Mouse (Mus musculus) CH12.LX (cell line): ENCODE measurements around the gene Klhl26. TPM values are rescaled to one million over a fixed set of nuclear protein-coding genes. Genes with fewer than 3 reads are reported as not detected.

Source experiments
- DNase-seq: peaks from one replicate; pipeline ENCODE4 v3.0.0-alpha.2; 2013; ENCODE audit errors: extremely low read depth
- H3K27ac ChIP-seq: 2 replicates; pipeline ENCODE4 v1.5.1; 2012; ENCODE audit warnings: low read depth, mild to moderate bottlenecking, control low read depth, moderate library complexity; ENCODE audit not compliant: insufficient read depth
- H3K27me3 ChIP-seq: replicated peaks from 2 replicates; pipeline ENCODE3; 2012; ENCODE audit warnings: inconsistent platforms
- H3K36me3 ChIP-seq, 2 experiments: replicated peaks in 1 of 2; 2 replicates each; pipeline versions ENCODE3 to v1.6.1; 2012; ENCODE audit warnings: inconsistent platforms in 1 of 2, low read length in 1 of 2, mild to moderate bottlenecking in 1 of 2, mixed read lengths in 1 of 2, moderate library complexity in 1 of 2; ENCODE audit not compliant: control insufficient read depth in 1 of 2, insufficient read depth in 1 of 2
- H3K4me1 ChIP-seq, 2 experiments: 2 replicates each; pipeline ENCODE4 v1.6.1; 2012; ENCODE audit warnings: inconsistent platforms in 1 of 2, moderate library complexity in 1 of 2; ENCODE audit not compliant: insufficient read depth in 2 of 2, control insufficient read depth in 1 of 2
- H3K4me2 ChIP-seq: 2 replicates; pipeline ENCODE4 v1.6.1; 2012; ENCODE audit warnings: low read depth, mild to moderate bottlenecking, control low read depth; ENCODE audit not compliant: poor library complexity, insufficient read depth, severe bottlenecking
- H3K4me3 ChIP-seq, 3 experiments: fragments of 150-350 bp in 1 of 3; sonication (generic) in 1 of 3; replicated peaks in 1 of 3; 2 replicates each; pipeline versions ENCODE3 to v1.5.1; 2011 to 2012; ENCODE audit warnings: low read depth in 2 of 3, low read length in 2 of 3, mild to moderate bottlenecking in 2 of 3, moderate library complexity in 2 of 3, control low read depth in 1 of 3, improper control_type of control experiment in 1 of 3, inconsistent platforms in 1 of 3, mixed read lengths in 1 of 3; ENCODE audit not compliant: poor library complexity in 1 of 3
- H3K79me2 ChIP-seq: replicated peaks from 2 replicates; pipeline ENCODE4 v1.6.1; 2012; ENCODE audit warnings: mild to moderate bottlenecking, moderate library complexity; ENCODE audit not compliant: control insufficient read depth, poor library complexity, insufficient read depth, severe bottlenecking; ENCODE audit errors: extremely low read depth
- H3K9ac ChIP-seq: 2 replicates; pipeline ENCODE4 v1.6.1; 2012; ENCODE audit warnings: low read depth, mild to moderate bottlenecking, control low read depth, moderate library complexity; ENCODE audit not compliant: insufficient read depth
- H3K9me3 ChIP-seq: replicated peaks from 2 replicates; pipeline ENCODE3; 2012; ENCODE audit warnings: low read length, inconsistent platforms, mixed read lengths
- BHLHE40 ChIP-seq: IDR thresholded peaks from 2 replicates; pipeline ENCODE4 v1.6.1; 2011; ENCODE audit warnings: mild to moderate bottlenecking, low read depth, low read length, improper control_type of control experiment
- CTCF ChIP-seq, 2 experiments: IDR thresholded peaks in 1 of 2; conservative IDR thresholded peaks in 1 of 2; 2 replicates each; pipeline ENCODE4 v1.5.1; 2011 to 2012; ENCODE audit warnings: low read depth in 2 of 2, low read length in 2 of 2, improper control_type of control experiment in 1 of 2, inconsistent platforms in 1 of 2, mild to moderate bottlenecking in 1 of 2, moderate library complexity in 1 of 2
- ELF1 ChIP-seq: IDR thresholded peaks from 2 replicates; pipeline ENCODE4 v1.6.1; 2014; ENCODE audit warnings: low read depth, mild to moderate bottlenecking, inconsistent platforms, low read length, improper control_type of control experiment
- HCFC1 ChIP-seq: IDR thresholded peaks from 2 replicates; pipeline ENCODE4 v1.6.1; 2012; ENCODE audit warnings: low read depth, mild to moderate bottlenecking, inconsistent platforms, low read length, improper control_type of control experiment
- IRF4 ChIP-seq: IDR thresholded peaks from 2 replicates; pipeline ENCODE4 v1.6.1; 2014; ENCODE audit warnings: low read depth, mild to moderate bottlenecking, inconsistent platforms, low read length, improper control_type of control experiment
- JUN ChIP-seq: IDR thresholded peaks from 2 replicates; pipeline ENCODE4 v1.6.1; 2011; ENCODE audit warnings: low read depth, mild to moderate bottlenecking, low read length, improper control_type of control experiment, moderate library complexity; ENCODE audit not compliant: insufficient read depth
- JUND ChIP-seq: conservative IDR thresholded peaks from 2 replicates; pipeline ENCODE4 v1.6.1; 2011; ENCODE audit warnings: low read depth, low read length, improper control_type of control experiment
- MAFK ChIP-seq: IDR thresholded peaks from 2 replicates; pipeline ENCODE4 v1.6.1; 2011; ENCODE audit warnings: low read length, improper control_type of control experiment; ENCODE audit not compliant: insufficient replicate concordance
- MAZ ChIP-seq: IDR thresholded peaks from 2 replicates; pipeline ENCODE4 v1.6.1; 2012; ENCODE audit warnings: low read depth, mild to moderate bottlenecking, inconsistent platforms, low read length, improper control_type of control experiment, moderate library complexity
- MXI1 ChIP-seq: IDR thresholded peaks from 2 replicates; pipeline ENCODE4 v1.6.1; 2011; ENCODE audit warnings: mild to moderate bottlenecking, low read depth, low read length, improper control_type of control experiment
- MYC ChIP-seq: IDR thresholded peaks from 2 replicates; pipeline ENCODE4 v1.6.1; 2011; ENCODE audit warnings: low read depth, mild to moderate bottlenecking, improper control_type of control experiment, low read length
- NELFE ChIP-seq: IDR thresholded peaks from 2 replicates; pipeline ENCODE4 v1.6.1; 2011; ENCODE audit warnings: low read depth, low read length, improper control_type of control experiment
- POLR2A ChIP-seq: IDR thresholded peaks from 2 replicates; pipeline ENCODE4 v1.6.1; 2011; ENCODE audit warnings: low read depth, mild to moderate bottlenecking, improper control_type of control experiment, low read length
- POLR2AphosphoS2 ChIP-seq: IDR thresholded peaks from 2 replicates; pipeline ENCODE4 v1.6.1; 2011; ENCODE audit warnings: low read depth, low read length, improper control_type of control experiment
- RAD21 ChIP-seq: IDR thresholded peaks from 2 replicates; pipeline ENCODE4 v1.6.1; 2011; ENCODE audit warnings: low read depth, mild to moderate bottlenecking, low read length, improper control_type of control experiment, moderate library complexity
- RCOR1 ChIP-seq: conservative IDR thresholded peaks from 2 replicates; pipeline ENCODE4 v1.6.1; 2012; ENCODE audit warnings: low read depth, mild to moderate bottlenecking, inconsistent platforms, low read length, improper control_type of control experiment
- TBP ChIP-seq: conservative IDR thresholded peaks from 2 replicates; pipeline ENCODE4 v1.6.1; 2011; ENCODE audit warnings: low read depth, low read length, improper control_type of control experiment
- TCF12 ChIP-seq: IDR thresholded peaks from 2 replicates; pipeline ENCODE4 v1.6.1; 2014; ENCODE audit warnings: low read depth, mild to moderate bottlenecking, inconsistent platforms, low read length, improper control_type of control experiment
- UBTF ChIP-seq: IDR thresholded peaks from 2 replicates; pipeline ENCODE4 v1.6.1; 2012; ENCODE audit warnings: low read depth, mild to moderate bottlenecking, inconsistent platforms, low read length, improper control_type of control experiment, moderate library complexity
- USF2 ChIP-seq: conservative IDR thresholded peaks from 2 replicates; pipeline ENCODE4 v1.6.1; 2011; ENCODE audit warnings: low read depth, low read length, improper control_type of control experiment
- ZKSCAN1 ChIP-seq: IDR thresholded peaks from 2 replicates; pipeline ENCODE4 v1.6.1; 2012; ENCODE audit warnings: low read depth, inconsistent platforms, low read length, improper control_type of control experiment, borderline replicate concordance
- ZMIZ1 ChIP-seq: IDR thresholded peaks from 2 replicates; pipeline ENCODE4 v1.6.1; 2012; ENCODE audit warnings: low read depth, mild to moderate bottlenecking, inconsistent platforms, low read length, improper control_type of control experiment
- dilution Hi-C: fragments of 300-500 bp; cut with MboI; formaldehyde crosslinking; loops from 2 replicates; pipeline ENCODE4 v1.14.3; 2020; ENCODE audit warnings: low sequenced_read_pairs; ENCODE audit not compliant: extremely low pct_unique_long_range_greater_than_20kb, extremely low pct_ligation_motif_present
- in situ Hi-C: fragments of 300-500 bp; cut with MboI; formaldehyde crosslinking; loops from 3 replicates; pipeline ENCODE4 v1.14.3; 2019; ENCODE audit warnings: low sequenced_read_pairs, low pct_ligation_motif_present, low pct_unique_long_range_greater_than_20kb, mixed read lengths
- polyA plus RNA-seq: library from polyadenylated mRNA; unstranded; fragments of >175 nt; gene quantifications from 2 replicates; pipeline ENCODE4 v1.2.1, GENCODE M21; 2012; ENCODE audit warnings: low read depth; ENCODE audit not compliant: insufficient read length
- total RNA-seq, 2 experiments: library from RNA; depleted of rRNA; stranded (reverse); fragments of 300-350 nt in 1 of 2; fragments of >200 nt in 1 of 2; gene quantifications; 2 replicates each; pipeline ENCODE4 v1.2.3; 2012 to 2014

Klhl26 gene
- total and polyA plus RNA-seq, 3 experiments = 4.7 to 15.6 (median 6.0) TPM

- dilution Hi-C loops (no loop called here), in situ Hi-C loops (no loop called here)
- Histone ChIP-seq H3K79me2 (no peaks in the 10 kb centered on the region), H3K27ac (no peak overlapping the region), H3K9ac (no peak overlapping the region), H3K9me3 (peaks cover 8% of the 10 kb centered on the region), H3K4me2 (no peak overlapping the region), H3K27me3 (no peaks in the 10 kb centered on the region), H3K36me3 (peaks cover 19 to 49% of the 10 kb centered on the region in 2 experiments), H3K4me3 (no peak overlapping the region), H3K4me1 (peaks cover 3 to 26% of the 10 kb centered on the region in 2 experiments; a peak in 3 of 4 replicates)
- TF ChIP-seq RAD21 (no peak), ZMIZ1 (no peak), MXI1 (no peak), RCOR1 (no peak), JUN (no peak), HCFC1 (no peak), ZKSCAN1 (no peak)
- no peak for DNase-seq
These were observed 24.4 kb downstream of the Klhl26 start for GRCm38 (mm10) chr8:70452196-70452966.

- peaks cover 18 to 33% of the 10 kb centered on the region in 2 experiments for H3K36me3 ChIP-seq
- H3K4me3 ChIP-seq = no peak overlapping the region
- no peak overlapping the region for H3K9ac ChIP-seq
- H3K9me3 ChIP-seq = peaks cover 8% of the 10 kb centered on the region
- H3K4me1 ChIP-seq = peaks cover 3 to 26% of the 10 kb centered on the region in 2 experiments; a peak in 3 of 4 replicates
- no peak for DNase-seq
- H3K27ac ChIP-seq = no peak overlapping the region
- in situ Hi-C loops (no loop called here), dilution Hi-C loops (no loop called here)
- H3K27me3 ChIP-seq = no peaks in the 10 kb centered on the region
- no peak overlapping the region for H3K4me2 ChIP-seq
- TF ChIP-seq JUND (no peak), CTCF (conservative IDR thresholded peaks at IDR 0.05 in 1 of 2, IDR thresholded peaks at IDR 0.05 in 1 of 2; ENCODE audit: low read depth in 2 of 2, low read length in 2 of 2) (peak in 1 of 2 experiments; percentile 17; a peak in 1 of 4 replicates)
- H3K79me2 ChIP-seq = no peaks in the 10 kb centered on the region
These were observed 28.9 kb downstream of the Klhl26 start for GRCm38 (mm10) chr8:70447639-70448420.

- dilution Hi-C loops = no loop called here
- no peak overlapping the region for H3K4me3 ChIP-seq
- H3K27ac ChIP-seq = no peak overlapping the region
- no peaks in the 10 kb centered on the region for H3K79me2 ChIP-seq
- peaks cover 3 to 22% of the 10 kb centered on the region in 2 experiments; a peak in 3 of 4 replicates for H3K4me1 ChIP-seq
- no peak for TF ChIP-seq ELF1
- no peak for TF ChIP-seq TCF12
- TF ChIP-seq USF2 = no peak
- TF ChIP-seq MYC = no peak
- no peak for TF ChIP-seq UBTF
- no peak for TF ChIP-seq MAFK
- no peak for TF ChIP-seq BHLHE40
- TF ChIP-seq POLR2AphosphoS2 = no peak
- no peak for TF ChIP-seq NELFE
- TF ChIP-seq TBP = no peak
- TF ChIP-seq IRF4 = no peak
- no peak for TF ChIP-seq MAZ
- TF ChIP-seq MXI1 = no peak
- no peak for TF ChIP-seq JUN
- TF ChIP-seq CTCF (conservative IDR thresholded peaks at IDR 0.05 in 1 of 2, IDR thresholded peaks at IDR 0.05 in 1 of 2; ENCODE audit: low read depth in 2 of 2, low read length in 2 of 2) = no peak
- TF ChIP-seq POLR2A = no peak
- H3K9ac ChIP-seq = no peak overlapping the region
- no peak overlapping the region for H3K4me2 ChIP-seq
- H3K27me3 ChIP-seq = no peaks in the 10 kb centered on the region
- H3K9me3 ChIP-seq = no peaks in the 10 kb centered on the region
- no peak for DNase-seq
- peaks cover 0 to 14% of the 10 kb centered on the region in 2 experiments for H3K36me3 ChIP-seq
- in situ Hi-C loops = no loop called here
These were observed 30.8 kb downstream of the Klhl26 start for GRCm38 (mm10) chr8:70445988-70446387.
